Mouse (Mus musculus) MEL (cell line): ENCODE measurements around the gene Gpr18.

Experiments
- CHD2 ChIP-seq: IDR thresholded peaks from 2 replicates; pipeline ENCODE4 v1.6.1; 2011; ENCODE audit warnings: low read length, improper control_type of control experiment
- CTCF ChIP-seq, 3 experiments: IDR thresholded peaks in 2 of 3; conservative IDR thresholded peaks in 1 of 3; 2 replicates each; pipeline ENCODE4 v1.5.1; 2011 to 2012; ENCODE audit warnings: low read length in 3 of 3, low read depth in 2 of 3, mild to moderate bottlenecking in 2 of 3, improper control_type of control experiment in 1 of 3, inconsistent platforms in 1 of 3, mixed read lengths in 1 of 3, moderate library complexity in 1 of 3; ENCODE audit not compliant: control insufficient read depth in 1 of 3, insufficient read depth in 1 of 3, poor library complexity in 1 of 3, severe bottlenecking in 1 of 3
- GATA1 ChIP-seq: IDR thresholded peaks from 2 replicates; pipeline ENCODE4 v1.6.1; 2011; ENCODE audit warnings: low read depth, low read length, improper control_type of control experiment
- MXI1 ChIP-seq: IDR thresholded peaks from 2 replicates; pipeline ENCODE4 v1.6.1; 2011; ENCODE audit warnings: mild to moderate bottlenecking, low read depth, low read length, improper control_type of control experiment
- POLR2A ChIP-seq, 2 experiments: IDR thresholded peaks; 2 replicates each; pipeline ENCODE4 v1.6.1; 2011 to 2012; ENCODE audit warnings: low read length in 2 of 2, mild to moderate bottlenecking in 2 of 2, control low read depth in 1 of 2, improper control_type of control experiment in 1 of 2, low read depth in 1 of 2, moderate library complexity in 1 of 2; ENCODE audit not compliant: control insufficient read depth in 1 of 2, insufficient read depth in 1 of 2, poor library complexity in 1 of 2
- USF1 ChIP-seq: IDR thresholded peaks from 2 replicates; pipeline ENCODE4 v1.6.1; 2014; ENCODE audit warnings: low read depth, mild to moderate bottlenecking, inconsistent platforms, low read length, improper control_type of control experiment, moderate library complexity

DNA sequence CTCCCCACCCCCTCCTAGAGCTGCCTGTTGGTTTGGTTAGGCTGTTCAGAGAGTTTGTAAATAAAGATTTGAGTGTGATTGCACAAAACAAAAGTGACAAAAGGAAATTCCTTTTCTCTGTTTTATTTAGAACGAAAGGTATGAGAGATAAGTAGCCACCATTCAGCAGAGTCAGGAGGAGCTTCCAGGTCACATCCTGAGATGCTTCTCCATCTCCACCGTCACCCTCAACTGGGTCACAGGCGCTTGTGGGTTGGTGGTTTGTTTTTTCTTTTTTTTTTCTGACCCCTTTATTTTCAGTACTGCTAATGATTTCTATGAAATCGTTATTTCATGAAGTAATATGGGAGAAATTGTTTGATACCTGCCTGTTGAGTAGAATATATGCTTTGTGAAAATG, 20.8 kb upstream of the Gpr18 start:
- TF ChIP-seq USF1 (no peak), GATA1 (no peak), CTCF (IDR thresholded peaks at IDR 0.05 in 2 of 3, conservative IDR thresholded peaks at IDR 0.05 in 1 of 3; ENCODE audit: control insufficient read depth in 1 of 3, insufficient read depth in 1 of 3, low read depth in 2 of 3, low read length in 3 of 3, poor library complexity in 1 of 3, severe bottlenecking in 1 of 3) (no peak), MXI1 (no peak), CHD2 (no peak), POLR2A (IDR thresholded peaks at IDR 0.05; ENCODE audit: control insufficient read depth in 1 of 2, insufficient read depth in 1 of 2, low read depth in 1 of 2, low read length in 2 of 2, poor library complexity in 1 of 2) (no peak)
